In the genomic region with DNA sequence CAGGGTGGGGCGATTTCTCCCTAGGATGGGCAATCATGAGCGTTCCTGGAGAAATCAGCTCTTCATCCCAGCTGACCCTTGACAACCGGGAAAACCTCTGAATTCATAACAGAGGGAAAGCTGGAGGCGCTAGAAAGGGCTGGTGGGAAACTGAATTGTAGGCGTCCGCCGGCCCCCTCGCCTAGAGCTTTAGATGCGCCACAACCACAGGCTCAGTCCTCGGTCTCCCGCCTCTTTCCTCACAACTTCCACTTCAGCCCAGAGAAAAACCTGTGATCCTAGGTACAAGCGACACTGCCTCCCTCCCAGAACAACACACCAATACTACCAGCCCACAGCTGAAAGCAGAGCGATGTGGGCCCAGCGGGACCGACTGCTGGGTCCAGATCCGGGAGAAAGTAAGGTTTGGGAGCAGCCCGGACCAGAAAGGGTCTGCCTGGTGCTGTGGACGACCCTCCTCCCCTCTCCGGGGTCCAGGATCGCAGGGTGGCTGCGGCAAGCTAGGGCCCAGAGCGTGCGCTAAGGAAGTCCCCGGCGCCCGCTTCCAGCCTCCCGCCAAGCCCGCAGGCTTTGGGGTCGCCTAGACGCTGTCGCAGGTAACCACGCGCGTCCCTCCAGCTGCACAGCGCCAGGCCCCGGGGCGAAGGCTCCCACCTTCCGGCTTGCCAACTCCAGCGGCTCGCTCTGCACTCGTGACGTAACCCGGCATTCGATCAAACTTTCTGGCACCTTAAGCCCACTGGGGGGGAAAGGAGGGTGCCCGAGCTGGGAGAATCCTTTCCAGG, we compare ENCODE assay signal across 8 mouse cellular contexts. TPM values are rescaled to one million over a fixed set of nuclear protein-coding genes. Genes with fewer than 3 reads are reported as not detected.
DNase-seq lines count a peak whose midpoint lies in the region; ATAC-seq and TF ChIP-seq lines count a peak whose summit lies in the region.

No protein-coding gene starts in this region.

- H3K27ac ChIP-seq in liver, postnatal 0 days (ENCODE audit: low read depth), result no peak overlapping the region

- H3K4me3 ChIP-seq in lung, adult 2 months (replicated peaks; ENCODE audit: extremely low read depth, low read depth, low read length), result peak overlapping the region; percentile 41
- peak overlapping the region; percentile 62 for H3K4me3 ChIP-seq in liver, postnatal 0 days (ENCODE audit: low read depth, low read length)

- no peak for TF ChIP-seq EP300 in liver, postnatal 0 days (IDR thresholded peaks at IDR 0.05; ENCODE audit: low read depth)

- peak overlapping the region; percentile 96 for H3K4me2 ChIP-seq in liver, postnatal 0 days (ENCODE audit: low read depth, low read length)

- peaks cover 3% of the 10 kb centered on the region; the same call in 1 of the 2 replicates for H3K4me1 ChIP-seq in lung, adult 2 months (ENCODE audit: control insufficient read depth, insufficient read depth, low read length)
- no peaks in the 10 kb centered on the region for H3K4me1 ChIP-seq in liver, postnatal 0 days (ENCODE audit: insufficient read depth)

- H3K9me3 ChIP-seq in liver, postnatal 0 days (ENCODE audit: low read length), result no peaks in the 10 kb centered on the region

- WGBS in lung, adult 2 months, result 3% methylated on average over 45 of the region's 45 CpGs
- WGBS in liver, postnatal 0 days (ENCODE audit: insufficient replicate concordance), result 1% methylated on average over 44 of the region's 45 CpGs

- no peak for ATAC-seq in liver, postnatal 0 days
- ATAC-seq in erythroid progenitor cell, adult 5-6 weeks (replicated peaks; ENCODE audit: low FRiP score, poor library complexity, severe bottlenecking), result no peak

- H3K27me3 ChIP-seq in liver, postnatal 0 days (ENCODE audit: insufficient read depth, low read length), result peaks cover 59% of the 10 kb centered on the region

- TF ChIP-seq POLR2A in lung, adult 2 months (IDR thresholded peaks at IDR 0.05; ENCODE audit: borderline replicate concordance, extremely low read depth, low read depth, low read length), result no peak

- no peaks in the 10 kb centered on the region for H3K36me3 ChIP-seq in liver, postnatal 0 days (replicated peaks; ENCODE audit: insufficient read depth, low read length)

- TF ChIP-seq CTCF in lung, adult 2 months (IDR thresholded peaks at IDR 0.05; ENCODE audit: insufficient read depth, low read length), result no peak
- no peak for TF ChIP-seq CTCF in liver, postnatal 0 days (IDR thresholded peaks at IDR 0.05; ENCODE audit: low read depth)

- DNase-seq in lung, adult 2 months, result peak; percentile 37
- no peak for DNase-seq in lung, postnatal 25 days (ENCODE audit: low spot score)
- peak; percentile 7 for DNase-seq in cerebellum, adult 9-11 months
- peak; percentile 46 to 60 for DNase-seq in heart, adult 18-20 months
- peak; percentile 28 for DNase-seq in kidney, adult 18-20 months
- DNase-seq in liver, postnatal 0 days, result peak; percentile 34
- DNase-seq in retina, postnatal 1 day, result peak; percentile 76

- 0 out of 2 replicates have a peak overlapping the region, but pooled peaks have one; percentile 30 for H3K9ac ChIP-seq in liver, postnatal 0 days (replicated peaks)

RNA-seq across cellular contexts. Expression of gene Efna5, which starts 1.4 kb away (rescaled TPM):
- 1.5 and 2.3 TPM in 2 replicates for polyA plus RNA-seq in lung, adult 2 months (2012; rRNA removed)
- total RNA-seq in heart, adult 18-20 months (2021), result 10 to 100 TPM; 14.0 to 19.6 TPM
- polyA plus RNA-seq in liver, postnatal 0 days (2015; fragmentation: Nextera tagmentation; extraction: Ambion mirVana), result 2.9 and 3.0 TPM in 2 replicates
- total RNA-seq in erythroid progenitor cell, adult 5-6 weeks (2015; ENCODE audit: low replicate concordance), result not detected in 2 replicates
- not detected in 2 replicates for total RNA-seq in erythroid progenitor cell, adult 5-6 weeks (2017; ENCODE audit: low replicate concordance)

Comparison
In these comparisons a context has a peak if more than half of its experiments do, and no peak if none do; other contexts are left out.
1. RNA of gene Efna5, which starts 1.4 kb away (total RNA-seq): 14.0 to 19.6 TPM in heart, adult 18-20 months; not detected in erythroid progenitor cell, adult 5-6 weeks; every median in the first group is over 10 times any median in the second.